ENCODE assay signal across 20 mouse cellular contexts in genomic region chr6:25437875-25438274, GRCm38 (mm10).
DNase-seq lines count a peak whose midpoint lies in the region; ATAC-seq and TF ChIP-seq lines count a peak whose summit lies in the region.
"Had no signal": no experiment of that assay in that cellular context is flagged by ENCODE, and none has a peak within 500 bp of the region (broad histone marks: within the 10 kb centered on the region; RNA-seq: fewer than 3 reads in every experiment).

No protein-coding gene starts in this region.

- WGBS in forebrain, embryonic 12.5 days = 6% methylated on average over 2 of the region's 2 CpGs
- 54% methylated on average over 2 of the region's 2 CpGs for WGBS in intestine, postnatal 0 days

- no peak overlapping the region for H3K9ac ChIP-seq in forebrain, embryonic 12.5 days
- H3K9ac ChIP-seq in intestine, postnatal 0 days (ENCODE audit: low read depth, low read length) = no peak overlapping the region
- H3K9ac ChIP-seq: liver, embryonic 15.5 days; lung, embryonic 15.5 days had no signal

- H3K4me3 ChIP-seq in layer of hippocampus, adult 2 months = no peak overlapping the region
- H3K4me3 ChIP-seq in forebrain, embryonic 12.5 days (replicated peaks) = no peak overlapping the region
- no peak overlapping the region for H3K4me3 ChIP-seq in intestine, postnatal 0 days (ENCODE audit: low read depth, low read length)
- H3K4me3 ChIP-seq: gastrocnemius, adult 2 months; limb, embryonic 10.5 days; liver, embryonic 15.5 days; lung, embryonic 15.5 days had no signal

- 0 out of 2 replicates have a peak, but pooled peaks cover 4% of the 10 kb centered on the region for H3K4me1 ChIP-seq in forebrain, embryonic 12.5 days
- no peaks in the 10 kb centered on the region for H3K4me1 ChIP-seq in intestine, postnatal 0 days (replicated peaks; ENCODE audit: control insufficient read depth, insufficient read depth, low read length)
- H3K4me1 ChIP-seq: limb, embryonic 10.5 days; liver, embryonic 15.5 days; lung, embryonic 15.5 days had no signal

- H3K36me3 ChIP-seq in forebrain, embryonic 12.5 days (replicated peaks) = no peaks in the 10 kb centered on the region
- no peaks in the 10 kb centered on the region for H3K36me3 ChIP-seq in intestine, postnatal 0 days (ENCODE audit: control insufficient read depth, insufficient read depth)
- H3K36me3 ChIP-seq: limb, embryonic 10.5 days; liver, embryonic 15.5 days; lung, embryonic 15.5 days had no signal

- ATAC-seq in forebrain, embryonic 12.5 days (ENCODE audit: low FRiP score) = peak; percentile 84; the same call in 1 of the 2 replicates
- ATAC-seq in intestine, postnatal 0 days = no peak

- no peaks in the 10 kb centered on the region for H3K27me3 ChIP-seq in forebrain, embryonic 12.5 days
- H3K27me3 ChIP-seq in intestine, postnatal 0 days (replicated peaks; ENCODE audit: control insufficient read depth, insufficient read depth, low read length) = no peaks in the 10 kb centered on the region
- H3K27me3 ChIP-seq: liver, embryonic 15.5 days; lung, embryonic 15.5 days had no signal

- TF ChIP-seq CTCF in layer of hippocampus, adult 2 months (conservative IDR thresholded peaks at IDR 0.05) = 0 out of 2 replicates have a peak, but pooled peaks have one; percentile 4
- TF ChIP-seq CTCF in intestine, postnatal 0 days (IDR thresholded peaks at IDR 0.05; ENCODE audit: low read depth) = no peak

- peak; percentile 4 for DNase-seq in embryo, embryonic 10 days (ENCODE audit: low spot score)
- no peak for DNase-seq in embryo, embryonic 10.5 days (ENCODE audit: low spot score)
- DNase-seq in layer of hippocampus, adult 2 months (ENCODE audit: low spot score in 2 of 2) = no peak
- no peak for DNase-seq in layer of hippocampus, adult 9-10 months (ENCODE audit: low spot score)
- peak; percentile 79 for DNase-seq in retina, embryonic 14.5 days (ENCODE audit: low spot score)
- DNase-seq in adrenal gland, postnatal 36 days = no peak
- DNase-seq: adrenal gland, postnatal 25 days; cerebellum, adult 11 months; cerebellum, postnatal 10 days; gastrocnemius, adult 2 months; kidney, adult 18-20 months; liver; lung, postnatal 4 days; thymus, postnatal 25 days had no signal

- H3K9me3 ChIP-seq in forebrain, embryonic 12.5 days = no peaks in the 10 kb centered on the region
- no peaks in the 10 kb centered on the region for H3K9me3 ChIP-seq in intestine, postnatal 0 days (ENCODE audit: control insufficient read depth)
- H3K9me3 ChIP-seq: limb, embryonic 10.5 days; liver, embryonic 15.5 days; lung, embryonic 15.5 days had no signal

- no peak overlapping the region for H3K4me2 ChIP-seq in forebrain, embryonic 12.5 days
- H3K4me2 ChIP-seq in intestine, postnatal 0 days (replicated peaks; ENCODE audit: low read depth) = no peak overlapping the region
- H3K4me2 ChIP-seq: liver, embryonic 15.5 days; lung, embryonic 15.5 days had no signal

- H3K27ac ChIP-seq in layer of hippocampus, adult 2 months = no peak overlapping the region
- no peak overlapping the region for H3K27ac ChIP-seq in forebrain, embryonic 12.5 days
- no peak overlapping the region for H3K27ac ChIP-seq in intestine, postnatal 0 days (ENCODE audit: low read depth, low read length)
- H3K27ac ChIP-seq: gastrocnemius, adult 2 months; kidney, postnatal 0 days; limb, embryonic 10.5 days; liver, embryonic 15.5 days; lung, embryonic 15.5 days had no signal

Comparison
In these comparisons a context has a peak if more than half of its experiments do, and no peak if none do; other contexts are left out.
1. DNase-seq: peak in embryo, embryonic 10 days (single experiment) and retina, embryonic 14.5 days (single experiment); none in embryo, embryonic 10.5 days (single experiment), layer of hippocampus, adult 2 months (0 of 2), layer of hippocampus, adult 9-10 months (single experiment) and adrenal gland, postnatal 36 days (0 of 2).